Mouse (Mus musculus): Measurements from ENCODE around the gene Cdh13. TPM values are rescaled to one million over a fixed set of nuclear protein-coding genes. Genes with fewer than 3 reads are reported as not detected.

Cdh13 gene
- polyA plus RNA-seq, 1 experiment from 2014 or later, result 44.4 TPM

DNA sequence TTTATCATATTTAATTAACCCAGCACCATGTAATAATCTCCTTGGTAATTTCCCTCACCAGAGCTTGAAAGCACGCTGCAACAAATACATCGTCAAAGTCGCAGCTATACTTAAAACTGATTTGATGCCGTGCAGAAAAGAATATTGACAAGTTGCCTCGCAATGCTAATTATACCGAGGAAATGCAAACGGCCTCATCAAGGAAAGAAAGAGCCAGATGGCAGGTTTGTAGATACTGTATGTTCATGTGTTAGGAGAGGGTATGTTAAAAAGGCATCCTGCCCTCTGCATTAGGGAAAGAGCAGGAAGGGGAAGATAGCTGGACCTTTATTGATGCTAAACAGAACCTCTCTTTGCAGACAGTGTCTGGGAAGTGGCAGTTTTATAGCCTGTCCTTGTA, 132.1 kb downstream of the Cdh13 start:
- ATAC-seq (ENCODE audit: insufficient number of reproducible peaks, low FRiP score), result no peak
- Histone ChIP-seq H3K27ac (ENCODE audit: poor library complexity, severe bottlenecking) (no peak overlapping the region), H3K4me1 (replicated peaks) (no peaks in the 10 kb centered on the region), H3K27me3 (replicated peaks) (no peaks in the 10 kb centered on the region), H3K4me3 (no peak overlapping the region), H3K9ac (no peak overlapping the region), H3K36me3 (no peaks in the 10 kb centered on the region), H3K4me2 (no peak overlapping the region), H3K9me3 (replicated peaks) (peaks cover 12% of the 10 kb centered on the region; the same call in 1 of the 2 replicates)
- 85% methylated on average over 7 of the region's 7 CpGs for WGBS

DNA sequence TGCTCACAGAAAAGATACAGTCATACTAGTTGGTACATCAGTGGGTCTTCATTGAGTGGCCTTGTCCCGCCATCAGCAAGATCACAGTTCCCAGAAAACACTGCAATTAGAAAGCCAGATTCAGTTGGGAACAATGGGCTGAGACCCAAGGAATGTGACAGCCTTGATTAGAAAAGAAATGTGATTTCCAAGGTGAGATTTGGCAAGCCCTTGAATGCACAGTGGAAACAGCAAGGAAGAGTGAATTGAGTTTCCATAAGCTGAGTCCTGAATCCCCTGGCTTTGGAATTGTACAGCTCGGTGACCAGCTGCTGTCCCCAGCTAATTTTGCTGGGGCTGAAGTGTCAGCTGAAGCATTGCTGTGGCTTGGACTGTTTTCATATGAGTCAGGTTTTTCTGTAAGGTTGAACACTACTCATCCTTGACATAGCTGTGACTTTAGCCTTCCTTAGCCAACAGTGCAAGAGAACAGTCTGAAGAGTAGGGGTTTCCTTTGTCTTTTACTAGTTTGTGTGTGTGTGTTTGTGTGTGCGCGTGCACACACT, 133.3 kb downstream of the Cdh13 start:
- Histone ChIP-seq H3K9me3 (replicated peaks) (0 out of 2 replicates have a peak, but pooled peaks cover 8% of the 10 kb centered on the region), H3K27me3 (replicated peaks) (no peaks in the 10 kb centered on the region), H3K4me2 (no peak overlapping the region), H3K4me3 (no peak overlapping the region), H3K27ac (ENCODE audit: poor library complexity, severe bottlenecking) (no peak overlapping the region), H3K9ac (no peak overlapping the region), H3K4me1 (replicated peaks) (no peaks in the 10 kb centered on the region), H3K36me3 (no peaks in the 10 kb centered on the region)
- 81% methylated on average over 4 of the region's 4 CpGs for WGBS
- no peak for ATAC-seq (ENCODE audit: insufficient number of reproducible peaks, low FRiP score)

DNA sequence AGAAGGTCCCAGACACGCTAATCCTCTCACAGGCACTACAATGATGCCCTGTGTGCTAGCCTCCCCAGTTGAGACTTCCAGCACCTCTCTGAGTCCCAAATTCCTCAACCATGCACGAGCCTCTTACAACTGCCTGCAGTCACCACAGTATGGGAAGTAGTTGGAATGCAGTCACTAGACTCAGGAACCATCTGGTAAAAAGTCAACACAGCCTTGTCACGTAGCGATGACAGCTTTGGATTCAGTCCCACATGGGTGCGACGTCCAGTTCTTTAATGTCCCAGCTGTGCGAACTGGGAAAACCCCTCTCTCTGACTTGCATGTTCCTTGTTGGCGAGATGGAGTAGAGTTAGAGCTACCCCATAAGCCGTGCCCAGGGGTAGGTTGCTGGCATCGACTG, 139.1 kb downstream of the Cdh13 start:
- no peaks in the 10 kb centered on the region for H3K27me3 ChIP-seq (replicated peaks)
- H3K4me2 ChIP-seq, result no peak overlapping the region
- H3K4me3 ChIP-seq, result no peak overlapping the region
- WGBS, result 59% methylated on average over 10 of the region's 10 CpGs
- H3K27ac ChIP-seq (ENCODE audit: poor library complexity, severe bottlenecking), result no peak overlapping the region
- ATAC-seq (ENCODE audit: insufficient number of reproducible peaks, low FRiP score), result no peak
- H3K9me3 ChIP-seq (replicated peaks), result no peaks in the 10 kb centered on the region
- no peaks in the 10 kb centered on the region for H3K36me3 ChIP-seq
- H3K4me1 ChIP-seq (replicated peaks), result no peaks in the 10 kb centered on the region
- no peak overlapping the region for H3K9ac ChIP-seq

DNA sequence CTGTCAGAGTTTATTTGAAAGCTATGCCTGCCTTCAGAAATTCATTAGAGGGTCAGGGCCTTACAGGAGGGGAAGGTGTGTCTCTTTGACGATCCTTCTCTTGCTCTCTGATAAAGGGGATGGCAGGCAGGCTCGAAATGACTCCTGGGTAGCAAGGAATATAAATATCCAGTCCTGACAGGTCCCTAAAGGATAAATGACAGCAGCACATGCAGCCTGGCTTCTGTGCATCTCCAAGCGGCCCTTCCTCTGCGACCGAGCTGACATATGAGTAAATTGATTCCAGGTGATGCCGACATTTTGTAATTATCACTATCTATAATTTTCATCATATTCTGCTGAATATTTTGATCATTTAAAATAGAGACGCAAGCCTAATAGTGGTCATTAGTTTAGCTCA, 145.4 kb downstream of the Cdh13 start:
- H3K27me3 ChIP-seq (replicated peaks), result no peaks in the 10 kb centered on the region
- H3K36me3 ChIP-seq, result no peaks in the 10 kb centered on the region
- 71% methylated on average over 7 of the region's 7 CpGs for WGBS
- H3K27ac ChIP-seq (ENCODE audit: poor library complexity, severe bottlenecking), result no peak overlapping the region
- H3K9me3 ChIP-seq (replicated peaks), result no peaks in the 10 kb centered on the region
- H3K4me3 ChIP-seq, result no peak overlapping the region
- no peak for ATAC-seq (ENCODE audit: insufficient number of reproducible peaks, low FRiP score)
- H3K9ac ChIP-seq, result no peak overlapping the region
- H3K4me1 ChIP-seq (replicated peaks), result no peaks in the 10 kb centered on the region
- no peak overlapping the region for H3K4me2 ChIP-seq

DNA sequence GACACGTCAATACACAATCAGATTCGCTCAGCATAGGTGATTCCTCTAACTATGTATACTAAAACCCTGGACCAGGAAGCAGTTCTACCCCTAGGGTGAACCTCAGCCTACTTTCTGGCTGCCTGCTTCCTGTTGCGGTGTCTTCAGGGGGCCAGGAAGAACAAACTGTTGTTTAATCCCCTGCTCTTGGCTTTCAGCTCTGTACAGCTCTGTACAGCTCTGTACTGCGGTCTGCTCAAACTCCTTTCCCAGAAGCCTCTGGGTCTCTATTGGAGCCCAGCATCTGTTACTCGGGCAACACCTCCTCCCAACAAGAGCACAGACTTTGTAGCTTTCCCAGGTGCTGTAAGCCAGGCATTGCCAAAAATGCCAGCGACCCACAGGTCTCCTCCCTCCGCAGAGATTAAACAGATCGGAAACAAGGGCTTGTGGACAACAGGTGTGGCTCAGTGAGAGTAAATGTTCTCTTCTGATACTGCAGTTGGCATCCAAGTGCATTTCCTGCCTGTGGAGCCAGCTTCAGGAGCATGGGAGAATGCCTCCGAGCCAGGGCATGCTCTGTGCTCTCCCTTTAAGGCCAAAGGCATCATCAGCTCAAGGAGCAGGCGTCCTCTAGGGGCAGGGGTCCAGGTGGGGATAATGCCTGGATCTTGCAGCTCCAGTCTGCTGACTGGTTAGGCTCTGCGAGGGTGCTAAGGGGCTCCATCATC, 148.4 kb downstream of the Cdh13 start:
- no peaks in the 10 kb centered on the region for H3K36me3 ChIP-seq
- 0 out of 2 replicates have a peak, but pooled peaks cover 4% of the 10 kb centered on the region for H3K4me1 ChIP-seq (replicated peaks)
- H3K9ac ChIP-seq, result no peak overlapping the region
- no peaks in the 10 kb centered on the region for H3K9me3 ChIP-seq (replicated peaks)
- H3K4me2 ChIP-seq, result no peak overlapping the region
- no peaks in the 10 kb centered on the region for H3K27me3 ChIP-seq (replicated peaks)
- no peak overlapping the region for H3K4me3 ChIP-seq
- ATAC-seq (ENCODE audit: insufficient number of reproducible peaks, low FRiP score), result no peak
- H3K27ac ChIP-seq (ENCODE audit: poor library complexity, severe bottlenecking), result no peak overlapping the region
- 73% methylated on average over 11 of the region's 11 CpGs for WGBS

DNA sequence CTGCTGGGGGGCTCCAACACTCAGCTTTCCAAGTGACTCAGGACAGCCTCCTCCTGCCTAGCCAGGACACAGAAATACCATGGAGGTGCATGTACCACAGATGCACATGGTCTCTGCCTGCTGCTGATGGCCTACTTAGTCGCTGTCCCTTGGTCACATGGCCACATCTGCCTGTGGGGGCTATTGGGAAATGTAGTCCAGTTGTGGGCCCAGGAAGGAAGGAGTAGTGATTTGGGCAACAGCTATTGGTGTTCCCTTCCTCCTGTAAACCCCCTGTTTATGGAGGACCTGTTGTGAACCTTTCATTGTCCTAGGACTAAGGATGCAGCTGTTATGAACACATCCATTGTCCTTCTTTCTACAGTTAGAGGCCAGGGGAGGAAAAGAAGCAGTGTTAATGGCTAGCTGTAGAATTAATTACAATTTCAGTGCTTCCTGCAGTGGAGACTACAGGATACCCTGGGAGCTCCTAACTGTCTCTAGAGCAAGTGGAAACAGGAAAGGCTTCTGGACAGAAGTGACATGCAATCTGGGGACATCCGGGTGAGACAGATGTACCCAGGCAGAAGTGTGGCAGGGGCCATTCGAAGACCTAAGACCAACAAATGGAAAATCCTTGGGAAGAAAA, 150.1 kb downstream of the Cdh13 start:
- H3K27ac ChIP-seq (ENCODE audit: poor library complexity, severe bottlenecking), result no peak overlapping the region
- H3K27me3 ChIP-seq (replicated peaks), result no peaks in the 10 kb centered on the region
- H3K4me3 ChIP-seq, result no peak overlapping the region
- ATAC-seq (ENCODE audit: insufficient number of reproducible peaks, low FRiP score), result no peak
- H3K9ac ChIP-seq, result no peak overlapping the region
- no peaks in the 10 kb centered on the region for H3K36me3 ChIP-seq
- no peaks in the 10 kb centered on the region for H3K9me3 ChIP-seq (replicated peaks)
- no peak overlapping the region for H3K4me2 ChIP-seq
- WGBS, result 75% methylated on average over 3 of the region's 3 CpGs
- H3K4me1 ChIP-seq (replicated peaks), result peaks cover 12% of the 10 kb centered on the region

DNA sequence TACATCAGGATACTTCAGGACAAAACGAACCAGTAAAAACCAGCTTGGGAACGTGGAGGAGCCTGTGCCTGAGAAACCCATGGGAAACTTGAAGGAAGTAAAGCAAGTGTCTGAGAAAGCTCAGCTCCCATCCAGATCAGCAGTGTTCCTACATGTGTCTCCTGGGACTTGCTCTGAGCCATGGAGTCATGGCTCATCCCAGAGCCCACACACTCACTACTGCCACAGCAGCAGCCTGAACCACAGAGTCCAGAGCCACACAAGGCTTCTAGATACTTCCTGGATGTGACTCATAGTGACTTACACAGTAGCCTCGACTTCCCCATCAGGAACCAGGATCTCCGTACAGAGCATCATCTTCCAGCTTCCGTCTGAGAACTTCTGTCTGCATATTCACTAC, 153.2 kb downstream of the Cdh13 start:
- Histone ChIP-seq H3K9ac (no peak overlapping the region), H3K4me3 (no peak overlapping the region), H3K4me2 (no peak overlapping the region), H3K4me1 (replicated peaks) (peaks cover 22% of the 10 kb centered on the region), H3K27ac (ENCODE audit: poor library complexity, severe bottlenecking) (no peak overlapping the region), H3K36me3 (no peaks in the 10 kb centered on the region), H3K27me3 (replicated peaks) (no peaks in the 10 kb centered on the region), H3K9me3 (replicated peaks) (no peaks in the 10 kb centered on the region)
- WGBS, result 72% methylated on average over 5 of the region's 5 CpGs
- no peak for ATAC-seq (ENCODE audit: insufficient number of reproducible peaks, low FRiP score)

DNA sequence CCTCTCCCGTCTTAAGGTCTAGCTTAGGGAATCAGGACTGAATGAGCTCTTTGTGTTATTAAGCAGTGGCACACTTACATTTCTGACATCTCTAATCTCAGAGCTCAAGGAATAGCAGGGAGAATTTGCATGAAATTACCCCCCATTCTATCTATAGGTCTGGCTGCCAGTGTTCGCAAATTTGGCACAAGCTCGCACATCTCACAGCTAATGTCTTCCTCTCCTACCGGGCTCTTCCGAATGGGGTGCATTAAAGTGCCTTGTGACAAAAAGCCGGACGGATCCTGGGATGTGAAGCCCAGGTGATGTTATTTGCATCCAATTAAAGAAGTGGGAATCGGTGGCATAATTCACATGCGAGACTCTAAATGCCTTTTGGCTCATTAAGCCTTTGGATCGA, 153.6 kb downstream of the Cdh13 start:
- no peak overlapping the region for H3K4me2 ChIP-seq
- no peak for ATAC-seq (ENCODE audit: insufficient number of reproducible peaks, low FRiP score)
- no peaks in the 10 kb centered on the region for H3K36me3 ChIP-seq
- no peaks in the 10 kb centered on the region for H3K27me3 ChIP-seq (replicated peaks)
- H3K27ac ChIP-seq (ENCODE audit: poor library complexity, severe bottlenecking), result no peak overlapping the region
- WGBS, result 80% methylated on average over 10 of the region's 10 CpGs
- no peak overlapping the region for H3K9ac ChIP-seq
- no peaks in the 10 kb centered on the region for H3K9me3 ChIP-seq (replicated peaks)
- no peak overlapping the region for H3K4me3 ChIP-seq
- H3K4me1 ChIP-seq (replicated peaks), result peaks cover 23% of the 10 kb centered on the region

DNA sequence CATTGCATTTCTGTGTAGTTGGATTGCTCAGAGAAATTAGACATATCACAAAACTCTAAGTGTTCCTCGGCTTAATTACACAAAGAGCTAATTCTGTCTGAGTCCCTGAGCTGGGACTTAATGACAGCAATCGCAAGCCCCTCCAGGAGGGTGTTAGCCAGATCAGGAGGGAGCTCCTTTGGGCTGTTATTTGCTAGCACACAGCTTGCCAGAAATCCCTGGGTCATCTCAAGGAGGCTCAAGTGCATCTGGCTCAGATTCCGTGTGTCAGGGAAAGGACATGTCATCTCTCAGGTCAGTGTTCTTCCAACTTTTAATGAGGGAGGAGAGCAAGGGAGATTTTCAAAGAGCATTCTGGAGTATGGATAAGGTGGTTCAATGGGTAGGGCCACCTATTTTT, 154.3 kb downstream of the Cdh13 start:
- Histone ChIP-seq H3K4me1 (replicated peaks) (peaks cover 23% of the 10 kb centered on the region), H3K36me3 (no peaks in the 10 kb centered on the region), H3K4me2 (no peak overlapping the region), H3K27me3 (replicated peaks) (no peaks in the 10 kb centered on the region), H3K9ac (no peak overlapping the region), H3K4me3 (no peak overlapping the region), H3K27ac (ENCODE audit: poor library complexity, severe bottlenecking) (no peak overlapping the region), H3K9me3 (replicated peaks) (no peaks in the 10 kb centered on the region)
- WGBS, result 44% methylated on average over 3 of the region's 3 CpGs
- no peak for ATAC-seq (ENCODE audit: insufficient number of reproducible peaks, low FRiP score)

DNA sequence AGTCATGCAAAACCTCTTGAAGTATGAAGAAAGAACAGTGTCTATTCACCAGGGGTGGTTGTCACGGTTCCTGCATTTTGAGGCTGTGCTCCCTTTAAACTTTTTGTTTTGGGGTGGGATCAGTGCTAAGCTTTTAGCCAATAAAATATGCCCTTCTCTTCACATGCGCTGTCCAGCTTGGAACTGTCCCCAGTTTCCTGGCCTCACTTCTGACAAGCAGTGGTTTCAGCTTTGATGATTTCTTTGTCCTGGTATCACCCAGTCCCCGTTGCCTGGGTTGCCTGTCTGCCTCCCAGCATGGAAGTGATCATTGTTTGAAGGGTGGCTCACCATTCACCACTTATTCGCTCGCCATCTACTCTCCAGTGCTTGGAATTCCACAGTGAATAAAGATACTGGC, 156.3 kb downstream of the Cdh13 start:
- Histone ChIP-seq H3K27me3 (replicated peaks) (no peaks in the 10 kb centered on the region), H3K4me1 (replicated peaks) (peaks cover 23% of the 10 kb centered on the region), H3K36me3 (no peaks in the 10 kb centered on the region), H3K4me3 (no peak overlapping the region), H3K4me2 (no peak overlapping the region), H3K9ac (no peak overlapping the region), H3K9me3 (replicated peaks) (no peaks in the 10 kb centered on the region; the same call in 1 of the 2 replicates), H3K27ac (ENCODE audit: poor library complexity, severe bottlenecking) (no peak overlapping the region)
- WGBS, result 62% methylated on average over 5 of the region's 5 CpGs
- no peak for ATAC-seq (ENCODE audit: insufficient number of reproducible peaks, low FRiP score)

DNA sequence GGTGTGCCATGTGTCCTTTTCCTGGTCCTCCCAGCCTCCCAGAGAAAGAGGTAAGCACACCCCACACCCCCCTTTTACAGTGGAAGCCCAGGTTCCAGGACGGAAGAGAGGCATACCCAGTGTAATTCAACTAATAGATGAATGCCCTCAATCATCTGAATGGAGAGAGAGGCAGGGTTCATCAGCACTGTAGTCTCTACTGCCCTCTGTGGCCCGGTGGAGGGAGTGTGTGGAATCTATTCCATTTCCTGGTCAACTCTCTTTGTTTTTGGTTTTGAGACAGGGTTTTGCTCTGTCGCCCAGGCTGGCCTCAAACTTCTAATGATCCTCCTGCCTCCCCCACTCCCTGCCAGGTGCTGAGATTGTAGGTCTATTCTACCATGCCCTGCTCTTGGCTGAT, 159.8 kb downstream of the Cdh13 start:
- Histone ChIP-seq H3K9me3 (replicated peaks) (no peaks in the 10 kb centered on the region; the same call in 1 of the 2 replicates), H3K27ac (ENCODE audit: poor library complexity, severe bottlenecking) (no peak overlapping the region), H3K27me3 (replicated peaks) (no peaks in the 10 kb centered on the region), H3K4me3 (no peak overlapping the region), H3K4me1 (replicated peaks) (peaks cover 23% of the 10 kb centered on the region), H3K36me3 (no peaks in the 10 kb centered on the region), H3K4me2 (no peak overlapping the region), H3K9ac (no peak overlapping the region)
- 60% methylated on average over 3 of the region's 3 CpGs for WGBS
- ATAC-seq (ENCODE audit: insufficient number of reproducible peaks, low FRiP score), result no peak
